Mouse (Mus musculus) liver, embryonic 14.5 days (tissue): ENCODE data around the gene Kif26b.

Experiments
- CTCF ChIP-seq: IDR thresholded peaks from 2 replicates; pipeline ENCODE4 v1.5.1; 2016; ENCODE audit warnings: antibody characterized with exemption, low read depth, control low read depth
- EP300 ChIP-seq: IDR thresholded peaks from 2 replicates; pipeline ENCODE4 v1.6.1; 2016; ENCODE audit warnings: antibody characterized with exemption, low read depth

GRCm38 (mm10) chr1:178728256-178728655 is 199.3 kb downstream of the Kif26b start:
- no peak for TF ChIP-seq EP300
- TF ChIP-seq CTCF, result no peak
